Mouse (Mus musculus) lung, adult 10 weeks (tissue): Measurements from ENCODE around the gene Eps8l3. TPM values are rescaled to one million over a fixed set of nuclear protein-coding genes. Genes with fewer than 3 reads are reported as not detected.

Experiments used
- polyA plus RNA-seq: library from polyadenylated mRNA; stranded (reverse); fragments of 350-450 nt; fragmentation: Illumina TruSeq; extraction: RNeasy Lipid Tissue Mini Kit (QIAGEN cat#74804); gene quantifications from one replicate; pipeline ENCODE4 v1.2.3, GENCODE M21; 2014; ENCODE audit warnings: low read depth, low replicate concordance; ENCODE audit not compliant: insufficient read depth

Gene Eps8l3
- polyA plus RNA-seq, result not detected

GRCm38 (mm10) chr3:107877005-107877404 is at the start of gene Eps8l3:
TSS of gene Eps8l3 (plus strand) at chr3:107877229.

GRCm38 (mm10) chr3:107895720-107896569 is 18.9 kb downstream of the Eps8l3 start, which contains the start of gene Gstm5:
TSS of gene Gstm5 (plus strand) at chr3:107895821.

GRCm38 (mm10) chr3:107931670-107932069 is 54.6 kb downstream of the Eps8l3 start, which contains the start of gene Gstm7:
TSS of gene Gstm7 (minus strand) at chr3:107931817.

Other genes with a start within 250 kb of the Eps8l3 start
- gene Gm10961, start 245.9 kb upstream of the Eps8l3 start, polyA plus RNA-seq, result not detected
- 14.8 TPM for gene Strip1, start 245.5 kb upstream of the Eps8l3 start, polyA plus RNA-seq
- 30.2 TPM for gene Ahcyl1, start 180.7 kb upstream of the Eps8l3 start, polyA plus RNA-seq
- gene Csf1, start 116.8 kb upstream of the Eps8l3 start, polyA plus RNA-seq, result 14.3 TPM
- 28.6 TPM for gene Gstm5, start 18.6 kb downstream of the Eps8l3 start, polyA plus RNA-seq
- 7.9 TPM for gene Gstm7, start 54.6 kb downstream of the Eps8l3 start, polyA plus RNA-seq
- 5.0 TPM for gene Gstm6, start 66.5 kb downstream of the Eps8l3 start, polyA plus RNA-seq
- 0.30 TPM for gene Gstm3, start 92.1 kb downstream of the Eps8l3 start, polyA plus RNA-seq
- 236 TPM for gene Gstm2, start 109.2 kb downstream of the Eps8l3 start, polyA plus RNA-seq
- 591 TPM for gene Gstm1, start 140.7 kb downstream of the Eps8l3 start, polyA plus RNA-seq
- 15.8 TPM for gene Gstm4, start 167.7 kb downstream of the Eps8l3 start, polyA plus RNA-seq
- gene Ampd2, start 209.4 kb downstream of the Eps8l3 start, polyA plus RNA-seq, result 11.1 TPM
- gene Gnat2, start 215.6 kb downstream of the Eps8l3 start, polyA plus RNA-seq, result not detected